Mouse (Mus musculus): ENCODE measurements around the gene Stradb.

The Stradb gene

GRCm38 (mm10) chr1:58961152-58961893 is 12.0 kb upstream of the Stradb start:
- DNase-seq (ENCODE audit: low read depth) = no peak

- no peak for DNase-seq (ENCODE audit: low read depth)
These were observed 10.9 kb upstream of the Stradb start for GRCm38 (mm10) chr1:58962418-58962817.

DNA sequence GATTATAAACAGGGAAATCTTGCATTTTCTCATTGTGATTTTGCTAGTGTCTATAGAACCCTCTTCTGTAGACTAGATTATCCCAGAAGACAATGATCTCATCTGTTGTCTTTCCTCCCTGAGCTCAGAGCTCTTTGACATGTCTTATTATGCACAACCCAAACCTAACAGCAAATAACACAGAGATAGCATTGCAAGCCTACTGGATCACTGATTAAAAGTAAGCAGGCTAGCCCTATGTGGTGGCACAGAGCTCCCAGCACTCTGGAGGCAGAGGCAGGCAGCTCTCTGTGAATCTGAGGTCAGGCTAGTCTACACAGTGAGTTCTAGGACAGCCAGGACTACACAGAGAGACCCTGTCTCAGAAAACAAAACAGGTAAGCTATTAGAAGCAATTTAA is 10.5 kb upstream of the Stradb start:
- DNase-seq (ENCODE audit: low read depth) = no peak

DNA sequence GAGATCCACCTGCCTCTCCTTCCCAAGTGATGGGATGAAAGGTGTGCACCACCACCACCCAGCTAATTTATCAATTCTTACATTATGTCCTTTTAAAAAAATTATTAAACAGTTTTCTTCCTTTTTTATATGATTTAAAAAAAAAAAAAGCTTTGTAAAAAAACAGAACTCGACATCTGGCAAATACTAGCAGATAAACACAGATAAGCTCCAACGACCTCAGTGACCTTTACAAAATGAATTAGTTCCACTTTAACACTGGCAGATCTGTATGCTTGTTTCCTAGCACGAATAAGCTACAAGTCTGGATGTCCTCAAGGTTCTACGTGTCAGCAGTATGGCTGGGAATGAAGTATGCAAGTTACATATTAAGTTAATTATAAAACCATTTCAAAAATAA is 5.8 kb upstream of the Stradb start:
- DNase-seq (ENCODE audit: low read depth) = no peak

DNA sequence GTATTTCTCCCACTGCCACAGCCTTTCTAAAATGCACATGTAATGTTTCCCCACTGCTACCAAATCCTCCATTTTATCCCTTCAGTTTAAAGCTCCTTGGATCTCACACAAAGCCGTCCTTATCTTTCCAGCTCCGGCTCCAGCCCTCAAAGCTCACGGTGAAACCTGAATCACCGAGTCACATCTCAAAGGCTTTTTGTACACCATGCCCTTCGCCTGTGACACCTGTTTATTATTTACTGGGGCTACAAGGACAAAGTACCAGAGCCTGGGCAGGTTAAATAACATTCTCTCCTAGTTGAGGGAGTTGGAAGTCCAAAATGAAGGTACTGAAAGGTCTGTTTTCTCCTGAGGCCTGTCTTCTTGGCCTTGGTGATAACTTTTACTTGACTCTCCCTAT is 3.3 kb upstream of the Stradb start:
- DNase-seq (ENCODE audit: low read depth) = no peak

- DNase-seq (ENCODE audit: low read depth) = no peak
These were observed 2.2 kb upstream of the Stradb start for GRCm38 (mm10) chr1:58971097-58971496.

GRCm38 (mm10) chr1:58972851-58973365 is 414 bp upstream of the Stradb start:
- DNase-seq (ENCODE audit: low read depth) = no peak

DNA sequence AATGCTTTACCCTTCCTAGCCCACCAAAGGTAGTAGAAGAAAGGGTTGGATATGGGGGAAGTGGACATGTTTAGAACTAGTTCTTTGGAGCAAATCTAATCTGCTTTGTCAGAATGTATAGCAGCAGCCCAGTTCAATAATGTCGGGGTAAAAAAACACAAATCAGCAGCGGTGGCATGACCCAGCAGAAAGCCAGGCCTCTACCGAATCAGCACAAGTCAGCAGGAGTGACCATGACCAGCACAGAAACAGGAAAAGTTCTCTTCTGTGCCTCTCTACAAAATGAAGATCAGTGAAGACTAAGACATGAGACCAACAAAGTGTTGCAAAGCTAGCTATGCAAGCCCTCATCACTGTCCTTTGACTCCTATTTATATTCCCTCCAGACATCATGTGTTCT is 9.0 kb downstream of the Stradb start:
- no peak for DNase-seq (ENCODE audit: low read depth)

DNA sequence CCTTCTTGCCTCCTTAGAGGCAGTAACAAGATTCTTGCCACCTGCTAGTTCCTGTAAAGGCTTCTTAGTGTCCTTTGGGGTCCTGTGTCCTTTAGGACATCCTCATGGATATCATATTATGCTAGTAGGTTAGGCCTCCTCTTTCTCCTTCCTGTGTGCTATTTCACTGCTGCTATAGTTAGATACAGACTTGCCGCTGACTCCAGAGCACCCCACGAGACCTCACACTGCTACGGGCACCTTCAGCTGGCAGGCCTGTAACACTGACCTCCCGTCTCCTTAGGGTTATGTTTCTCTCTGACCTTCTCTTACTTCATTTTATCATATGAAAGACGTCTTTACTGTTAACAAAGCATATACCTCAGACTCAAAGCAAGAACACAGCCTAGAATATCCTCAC is 11.3 kb downstream of the Stradb start:
- DNase-seq (ENCODE audit: low read depth) = no peak

DNA sequence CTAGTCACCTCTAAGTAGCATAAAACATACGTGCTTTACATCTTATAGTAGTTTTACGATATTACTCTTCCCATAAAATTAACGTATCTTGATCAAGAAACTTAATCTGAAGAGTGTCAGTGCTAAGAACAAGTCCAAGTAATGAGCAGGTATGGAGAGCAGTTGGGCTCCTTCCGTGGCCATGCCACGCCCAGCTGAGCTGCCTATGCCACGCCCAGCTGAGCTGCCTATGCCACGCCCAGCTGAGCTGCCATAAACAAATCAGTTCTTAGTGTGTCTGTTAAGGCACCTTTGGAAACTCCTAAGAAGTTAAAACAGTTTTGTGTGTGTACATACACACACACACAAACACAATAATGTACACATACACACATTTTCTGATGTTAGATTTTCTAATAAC is 19.8 kb downstream of the Stradb start:
- DNase-seq (ENCODE audit: low read depth) = no peak

DNA sequence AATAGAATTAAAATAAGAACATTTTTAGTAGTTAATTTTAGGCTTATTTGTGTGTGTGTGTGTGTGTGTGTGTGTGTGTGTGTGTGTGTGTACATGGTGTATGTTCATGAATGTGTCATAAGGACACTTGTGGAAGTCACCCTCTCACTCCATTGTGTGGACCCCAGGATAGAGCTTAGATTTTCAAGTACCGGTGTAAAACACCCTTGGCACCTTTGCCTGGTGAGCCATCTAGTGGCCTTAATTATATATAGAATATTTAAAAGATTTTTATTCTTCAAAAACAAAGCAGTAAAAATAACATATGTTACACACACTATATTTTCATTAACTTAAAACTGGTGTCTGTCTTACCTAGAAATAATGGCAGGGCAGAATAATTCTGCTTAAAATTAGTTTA is 20.4 kb downstream of the Stradb start:
- DNase-seq (ENCODE audit: low read depth) = peak; percentile 28

- DNase-seq (ENCODE audit: low read depth) = no peak
These were observed 22.0 kb downstream of the Stradb start for GRCm38 (mm10) chr1:58995313-58995712.

- DNase-seq (ENCODE audit: low read depth) = peak; percentile 43
These were observed 35.9 kb downstream of the Stradb start for GRCm38 (mm10) chr1:59009250-59009649.

DNA sequence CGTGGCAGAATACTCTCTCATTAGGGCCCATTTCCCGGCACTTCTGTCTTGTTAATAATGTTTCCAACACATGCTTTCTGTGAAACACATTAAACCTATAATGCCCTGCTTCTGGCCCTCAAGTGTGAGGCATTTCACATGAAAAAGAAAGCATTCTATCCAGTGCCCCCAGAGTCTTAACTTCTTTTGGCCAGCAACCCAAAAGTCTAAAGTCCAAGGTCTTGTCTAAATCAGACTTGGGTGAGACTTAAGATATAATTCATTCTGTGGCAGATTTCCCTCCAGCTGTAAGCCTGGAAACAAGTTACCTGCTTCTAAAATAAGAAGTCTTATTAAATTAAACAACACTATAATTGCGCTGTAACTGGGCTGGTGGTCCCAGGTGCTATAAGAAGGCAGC is 48.2 kb downstream of the Stradb start:
- DNase-seq (ENCODE audit: low read depth) = no peak

GRCm38 (mm10) chr1:59037723-59038122 is 64.4 kb downstream of the Stradb start:
- DNase-seq (ENCODE audit: low read depth) = no peak
